Mouse (Mus musculus): Measurements from ENCODE around the gene Tex13c2.

The Tex13c2 gene

DNA sequence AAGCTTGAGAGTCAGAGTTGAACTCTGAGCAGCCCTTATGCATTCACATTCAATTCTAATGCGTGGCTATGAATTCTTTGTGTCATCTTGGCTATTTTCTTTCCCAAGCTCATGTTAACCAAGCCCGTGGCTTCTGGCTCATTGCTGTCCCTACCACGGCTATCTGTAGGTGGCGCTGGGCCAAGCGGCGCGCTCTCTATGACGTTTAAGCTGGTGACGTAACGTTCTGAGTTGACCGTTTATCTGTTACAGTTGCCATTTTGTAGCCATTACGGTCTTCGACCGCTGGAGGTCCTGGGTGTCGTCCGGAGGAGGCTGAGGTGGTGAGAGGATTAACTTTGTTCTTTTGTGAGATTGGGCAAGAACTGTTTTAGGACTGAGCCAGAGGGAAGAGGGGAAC, at the start of gene Tex13c2:
TSS of gene Tex13c2 (plus strand) at position 246 of the 400 bp plus-strand sequence.
- peak; percentile 62 for DNase-seq (ENCODE audit: low read depth, low spot score)

DNA sequence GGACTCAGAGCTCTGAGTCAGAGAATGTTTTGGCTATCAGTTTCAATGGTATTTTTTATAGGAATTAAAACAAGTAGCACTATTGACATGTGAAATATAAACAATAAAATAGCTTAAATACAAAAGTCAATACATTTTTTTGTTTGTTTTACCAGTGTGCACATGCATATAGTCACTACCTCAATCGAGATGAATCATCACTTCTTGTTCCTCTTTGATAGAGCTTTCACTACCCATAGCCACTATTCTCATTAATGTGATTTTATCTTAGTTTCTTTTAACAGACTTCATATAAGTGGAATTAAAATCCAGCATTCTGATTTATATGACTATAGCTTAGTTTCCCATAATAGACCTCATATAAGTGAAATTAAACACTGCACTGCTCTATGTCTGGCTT, 39.2 kb upstream of the Tex13c2 start:
- DNase-seq (ENCODE audit: low read depth, low spot score): no peak

DNA sequence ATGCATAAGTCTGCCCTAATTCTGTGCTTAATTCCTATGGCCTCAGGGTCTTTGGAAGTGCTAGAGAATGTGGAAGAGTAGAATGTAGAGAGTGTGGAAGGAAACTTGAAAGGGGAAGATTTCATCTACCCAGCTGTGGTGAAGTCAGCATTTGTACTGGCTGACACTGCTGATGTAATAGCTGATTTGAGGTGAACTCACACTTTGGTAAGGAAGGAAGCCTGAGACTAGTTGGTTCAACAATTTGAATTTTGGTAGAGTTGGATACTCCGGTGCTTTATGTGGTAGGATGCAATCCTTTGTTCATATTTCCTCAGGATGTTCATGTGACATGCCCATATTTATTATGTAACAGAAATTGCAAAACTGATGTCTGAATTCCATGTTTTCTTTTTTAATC, 36.5 kb upstream of the Tex13c2 start:
- no peak for DNase-seq (ENCODE audit: low read depth, low spot score)

DNA sequence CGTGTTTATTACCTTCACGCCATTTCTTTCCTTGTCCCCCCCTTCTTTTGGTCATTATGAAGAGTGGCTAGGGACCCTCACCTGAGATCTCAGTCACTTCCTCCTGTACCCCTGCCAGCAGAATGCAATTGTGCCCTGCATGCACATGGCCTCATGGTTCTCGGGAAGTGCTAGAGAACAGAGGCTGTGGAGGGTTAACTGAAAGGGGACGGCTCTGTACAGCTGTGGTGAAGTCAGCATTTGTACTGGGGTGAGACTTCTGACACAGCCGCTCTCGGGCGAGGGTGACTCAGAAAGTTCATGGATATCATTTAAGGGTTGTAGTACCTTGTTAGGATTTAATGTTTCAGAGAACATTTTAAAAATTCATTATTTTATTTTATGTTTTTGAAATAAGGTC, 35.0 kb upstream of the Tex13c2 start:
- no peak for DNase-seq (ENCODE audit: low read depth, low spot score)

DNA sequence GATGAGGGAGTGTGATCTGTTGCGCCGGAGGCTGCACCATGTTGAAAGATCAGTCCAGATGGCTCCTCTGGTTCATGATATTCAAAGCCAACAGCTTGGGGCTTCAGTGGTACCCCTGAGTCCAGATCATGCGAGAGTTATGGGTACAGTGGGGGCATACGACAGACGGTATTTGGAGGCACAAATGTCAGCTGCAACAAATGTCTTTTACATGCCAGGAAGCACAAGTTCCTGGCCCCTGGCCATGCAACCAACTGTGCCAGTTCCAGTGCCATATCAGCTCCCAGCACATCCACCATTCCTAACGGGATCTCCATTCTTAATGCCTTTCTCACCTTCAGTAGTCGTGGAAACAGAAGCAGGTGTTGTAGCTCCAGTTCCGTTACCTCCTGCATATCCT, 845 bp downstream of the Tex13c2 start:
- no peak for DNase-seq (ENCODE audit: low read depth, low spot score)

DNA sequence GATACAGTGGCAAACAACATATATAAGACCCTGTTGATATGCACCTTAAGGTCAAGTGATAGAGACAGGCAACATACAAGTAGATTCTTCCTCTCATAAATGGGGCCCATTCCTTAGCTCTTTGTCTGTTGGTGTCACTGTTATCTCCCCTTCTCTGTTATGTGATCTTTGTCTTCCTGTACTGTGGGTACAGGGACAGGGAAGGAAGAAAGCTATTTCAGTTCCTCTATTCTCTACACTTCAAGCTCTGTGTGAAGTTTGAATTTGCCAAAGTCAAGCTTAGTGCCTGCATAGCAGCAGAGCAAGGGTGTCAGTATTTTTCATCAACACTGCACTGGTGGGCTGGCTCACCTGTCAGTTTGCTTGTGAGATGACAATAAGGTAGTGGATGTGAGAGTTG, 11.0 kb downstream of the Tex13c2 start:
- no peak for DNase-seq (ENCODE audit: low read depth, low spot score)

DNA sequence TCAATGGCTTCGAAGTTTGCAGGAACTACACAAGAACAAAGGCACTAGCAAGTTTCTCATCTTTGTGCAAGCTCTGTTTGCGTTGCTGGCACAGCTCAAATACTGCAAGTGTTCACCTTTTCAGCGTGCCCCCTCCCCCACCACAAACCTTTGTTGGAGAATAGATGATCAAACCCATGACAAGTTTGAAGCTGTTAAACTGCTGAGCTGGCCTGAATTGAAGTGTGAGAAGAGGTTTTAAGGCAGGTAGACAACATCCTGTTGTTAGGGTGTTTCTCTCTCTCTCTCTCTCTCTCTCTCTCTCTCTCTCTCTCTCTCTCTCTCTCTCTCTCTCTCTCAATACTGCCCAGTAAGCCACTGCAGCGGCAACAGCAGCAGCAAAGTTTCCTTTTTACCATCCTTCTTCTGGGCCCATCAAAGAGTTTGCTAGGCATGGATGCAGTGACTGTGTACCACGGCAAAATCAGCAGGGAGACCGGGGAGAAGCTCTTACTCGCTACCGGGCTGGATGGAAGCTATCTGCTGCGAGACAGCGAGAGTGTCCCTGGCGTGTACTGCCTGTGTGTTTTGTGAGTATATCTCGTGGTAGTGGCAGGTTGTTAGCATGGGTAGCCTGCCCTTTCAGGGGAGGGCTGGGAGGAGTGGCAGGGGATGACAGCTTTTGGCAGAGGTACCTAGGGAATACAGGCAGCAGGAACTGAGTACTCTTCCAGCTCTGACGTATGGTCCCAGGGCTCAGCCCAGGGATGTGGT, 13.0 kb downstream of the Tex13c2 start, which contains the start of gene Sh2d1a:
TSS of gene Sh2d1a (plus strand) at position 163 of the 753 bp plus-strand sequence.
- DNase-seq (ENCODE audit: low read depth, low spot score): no peak

DNA sequence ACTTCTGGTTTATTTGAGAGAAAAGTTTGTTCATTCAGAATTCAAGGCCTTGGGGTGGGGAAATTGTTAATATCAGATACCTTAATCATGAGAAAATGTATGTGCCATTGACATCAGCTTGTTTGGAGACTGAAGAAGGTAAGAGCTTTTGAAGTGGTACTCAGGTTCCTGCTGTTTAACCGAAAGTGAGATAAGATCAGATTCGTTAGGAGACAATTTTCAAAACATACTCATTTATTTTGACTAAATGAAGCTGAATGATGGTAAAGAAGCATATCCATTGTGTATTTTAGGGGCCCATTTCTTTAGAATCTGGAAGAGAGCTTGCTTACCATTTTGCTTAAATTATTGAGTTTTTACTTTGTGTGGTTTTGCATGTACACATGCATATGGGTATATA, 21.6 kb downstream of the Tex13c2 start:
- DNase-seq (ENCODE audit: low read depth, low spot score): no peak

DNA sequence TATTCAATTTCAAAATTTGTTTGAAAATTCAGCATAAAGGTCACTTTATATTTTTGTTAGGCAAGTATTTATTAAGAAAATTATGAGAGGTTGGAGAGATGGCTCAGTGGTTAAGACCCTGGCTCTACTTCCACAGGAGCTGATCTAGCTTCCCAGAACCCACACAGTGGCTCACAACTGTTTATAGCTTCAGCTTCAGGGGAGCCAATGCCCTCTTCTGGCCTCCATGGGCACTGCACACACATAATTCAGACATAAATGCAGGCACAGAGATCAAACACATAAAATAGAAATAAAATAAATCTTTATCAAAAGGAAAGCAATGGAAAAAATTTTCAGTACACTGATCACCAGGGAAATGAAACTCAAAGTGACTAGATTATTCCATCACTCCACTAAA, 23.1 kb downstream of the Tex13c2 start:
- peak; percentile 50 for DNase-seq (ENCODE audit: low read depth, low spot score)

DNA sequence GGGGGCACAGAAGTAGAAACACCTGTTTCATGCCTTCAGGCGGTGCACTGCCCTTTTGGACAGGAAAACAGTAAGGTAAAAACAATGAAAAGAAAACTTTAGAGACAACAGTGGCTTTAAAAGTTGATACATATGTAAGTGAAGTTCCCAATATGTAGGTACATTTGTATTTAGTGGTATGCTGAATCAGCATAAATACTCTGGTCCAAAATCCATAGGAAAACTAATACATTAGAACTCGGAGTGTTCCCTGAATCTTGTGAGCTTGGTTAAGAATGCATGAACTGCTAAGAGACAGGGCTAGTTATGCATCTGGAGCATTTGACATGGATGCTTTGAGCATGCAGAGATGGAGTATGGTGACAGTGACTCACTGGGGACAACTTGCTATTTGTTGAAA, 33.4 kb downstream of the Tex13c2 start:
- DNase-seq (ENCODE audit: low read depth, low spot score): no peak

DNA sequence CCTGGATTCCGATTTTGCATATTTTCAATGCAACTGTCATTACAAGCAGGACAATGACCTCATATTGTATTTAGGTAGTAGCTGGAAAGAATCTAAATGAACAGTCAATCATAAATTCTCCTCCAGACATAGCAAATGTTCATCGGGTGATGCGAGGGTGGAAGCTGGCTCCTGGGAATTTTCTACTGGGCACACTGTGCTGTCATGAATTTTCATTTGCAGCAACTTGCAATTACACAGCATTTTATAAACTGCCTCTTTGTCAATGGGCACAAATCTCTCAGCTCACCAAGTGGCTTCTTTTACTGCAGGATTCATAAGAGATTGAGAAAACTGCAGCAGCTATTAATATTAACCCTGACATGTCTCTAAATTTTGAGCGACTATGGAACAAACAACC, 41.2 kb downstream of the Tex13c2 start:
- DNase-seq (ENCODE audit: low read depth, low spot score): no peak

DNA sequence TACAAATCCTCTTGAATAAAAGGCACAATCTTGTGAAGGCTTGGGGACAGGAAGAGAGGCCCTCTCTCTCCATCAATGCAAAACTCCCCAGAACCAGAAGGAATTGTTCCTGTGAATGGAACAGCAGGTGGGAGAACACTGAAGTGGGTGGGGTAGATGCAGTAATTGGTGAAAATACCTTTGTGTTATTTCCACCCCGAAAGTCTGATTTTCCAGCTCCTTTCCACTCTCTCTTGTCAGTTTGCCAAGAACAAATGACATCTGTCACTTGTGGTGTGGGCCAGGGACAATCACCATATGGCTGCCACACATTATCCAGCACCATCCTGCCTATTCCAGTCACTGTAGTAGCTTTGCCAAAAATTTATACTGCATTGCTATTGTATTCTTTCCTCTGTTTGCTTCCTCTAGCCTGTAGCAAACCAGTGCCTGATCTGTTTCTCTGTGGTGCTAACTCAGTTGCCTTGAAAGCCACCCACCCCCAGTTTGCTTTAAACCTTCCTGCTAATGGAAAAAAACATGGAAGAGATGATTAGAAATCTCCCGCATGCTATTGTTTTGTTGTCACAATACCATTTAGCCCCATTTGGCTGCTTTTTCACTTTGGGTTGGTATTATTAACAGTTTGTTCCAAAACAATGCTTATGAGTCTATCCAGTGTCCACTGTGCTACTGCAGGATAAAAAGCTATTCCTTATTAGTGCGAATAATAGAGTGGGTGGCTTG, 50.7 kb downstream of the Tex13c2 start:
- peak; percentile 21 for DNase-seq (ENCODE audit: low read depth, low spot score)

DNA sequence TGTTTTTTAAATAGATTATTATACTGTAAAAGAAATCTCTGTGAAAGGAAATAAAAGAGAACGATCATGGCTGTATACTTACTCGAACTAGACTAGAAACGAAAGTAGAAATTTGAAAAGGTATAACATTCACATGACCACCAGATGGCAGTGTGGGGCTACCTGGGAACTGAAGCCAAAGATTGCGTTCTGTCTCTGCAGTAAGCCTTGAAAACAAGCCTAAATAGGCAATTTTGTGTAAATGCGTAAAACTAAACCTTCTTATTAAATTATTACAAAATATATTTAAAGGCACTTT, 51.2 kb downstream of the Tex13c2 start:
- DNase-seq (ENCODE audit: low read depth, low spot score): peak; percentile 63
